Mouse (Mus musculus): ENCODE data around the gene Skp2. TPM values are rescaled to one million over a fixed set of nuclear protein-coding genes. Genes with fewer than 3 reads are reported as not detected.

Gene Skp2
- polyA plus RNA-seq, 1 experiment from 2014 or later: 19.7 TPM

DNA sequence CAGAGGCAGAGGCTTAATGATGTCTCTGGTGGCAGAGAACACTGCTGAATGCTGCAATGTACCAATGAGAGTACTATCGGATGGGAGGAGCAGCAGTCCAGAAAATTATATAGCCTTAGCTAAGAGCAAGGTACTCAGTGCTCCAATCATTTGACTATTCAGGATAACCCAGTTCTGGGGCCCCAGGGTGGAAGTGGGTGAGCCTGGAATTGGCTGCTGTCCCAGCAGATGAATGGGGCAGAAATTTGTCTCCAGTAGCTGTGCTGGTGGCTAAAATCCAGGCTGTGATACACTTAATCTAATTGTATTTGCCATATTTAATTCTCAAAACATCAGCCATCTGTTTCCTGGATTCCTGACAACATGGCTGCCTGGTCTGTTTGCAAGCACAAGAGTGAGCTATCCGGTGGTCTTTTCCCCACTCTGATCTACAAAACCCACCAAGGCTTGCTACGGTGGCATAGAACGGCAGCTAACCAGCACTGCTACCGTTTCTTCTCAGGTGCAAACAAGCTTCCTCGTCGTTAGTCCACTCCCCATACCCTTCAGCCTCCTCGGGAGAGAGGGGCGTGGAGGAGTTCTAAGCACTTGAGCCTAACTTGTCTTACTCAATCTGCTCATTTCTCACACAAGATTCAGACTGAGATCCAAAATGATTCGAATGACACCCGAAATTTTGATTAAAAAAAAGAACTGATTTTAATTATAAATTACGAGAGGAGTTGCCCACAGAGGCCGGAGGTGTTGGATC, 22.4 kb downstream of the Skp2 start:
- Histone ChIP-seq H3K27ac (no peak overlapping the region), H3K4me2 (no peak overlapping the region), H3K36me3 (replicated peaks) (0 out of 2 replicates have a peak, but pooled peaks cover 6% of the 10 kb centered on the region), H3K9me3 (no peaks in the 10 kb centered on the region), H3K4me1 (peaks cover 6% of the 10 kb centered on the region; the same call in 1 of the 2 replicates), H3K9ac (no peak overlapping the region), H3K4me3 (no peak overlapping the region), H3K27me3 (replicated peaks) (no peaks in the 10 kb centered on the region)
- 85% methylated on average over 13 of the region's 13 CpGs for WGBS
- no peak for ATAC-seq (replicated peaks)

DNA sequence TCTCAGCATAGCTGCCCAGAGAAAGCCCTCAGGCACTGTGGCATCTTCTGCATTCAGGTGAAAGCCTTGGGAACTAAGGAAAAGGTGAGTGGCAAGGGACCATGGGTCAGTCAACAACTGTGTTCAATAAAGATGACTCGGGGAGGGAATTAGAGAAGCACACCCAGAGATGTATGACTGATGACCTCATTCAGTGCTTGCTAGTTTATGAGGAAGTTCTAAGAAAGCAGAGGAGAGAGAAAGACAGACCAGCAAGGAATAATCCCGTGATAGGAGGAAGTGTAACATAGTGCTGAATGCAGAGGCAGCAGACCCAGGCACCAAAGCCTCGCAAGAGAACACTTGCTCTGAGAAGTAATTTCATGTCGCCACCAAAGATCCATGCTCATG, 23.7 kb downstream of the Skp2 start:
- peak; percentile 15; the same call in 1 of the 2 replicates for ATAC-seq (replicated peaks)
- no peaks in the 10 kb centered on the region for H3K36me3 ChIP-seq (replicated peaks)
- H3K27me3 ChIP-seq (replicated peaks): no peaks in the 10 kb centered on the region
- H3K27ac ChIP-seq: no peak overlapping the region; the same call in 1 of the 2 replicates
- 81% methylated on average over 4 of the region's 4 CpGs for WGBS
- no peaks in the 10 kb centered on the region for H3K9me3 ChIP-seq
- H3K4me2 ChIP-seq: no peak overlapping the region
- H3K9ac ChIP-seq: no peak overlapping the region
- no peak overlapping the region for H3K4me3 ChIP-seq
- H3K4me1 ChIP-seq: peaks cover 6% of the 10 kb centered on the region; the same call in 1 of the 2 replicates

DNA sequence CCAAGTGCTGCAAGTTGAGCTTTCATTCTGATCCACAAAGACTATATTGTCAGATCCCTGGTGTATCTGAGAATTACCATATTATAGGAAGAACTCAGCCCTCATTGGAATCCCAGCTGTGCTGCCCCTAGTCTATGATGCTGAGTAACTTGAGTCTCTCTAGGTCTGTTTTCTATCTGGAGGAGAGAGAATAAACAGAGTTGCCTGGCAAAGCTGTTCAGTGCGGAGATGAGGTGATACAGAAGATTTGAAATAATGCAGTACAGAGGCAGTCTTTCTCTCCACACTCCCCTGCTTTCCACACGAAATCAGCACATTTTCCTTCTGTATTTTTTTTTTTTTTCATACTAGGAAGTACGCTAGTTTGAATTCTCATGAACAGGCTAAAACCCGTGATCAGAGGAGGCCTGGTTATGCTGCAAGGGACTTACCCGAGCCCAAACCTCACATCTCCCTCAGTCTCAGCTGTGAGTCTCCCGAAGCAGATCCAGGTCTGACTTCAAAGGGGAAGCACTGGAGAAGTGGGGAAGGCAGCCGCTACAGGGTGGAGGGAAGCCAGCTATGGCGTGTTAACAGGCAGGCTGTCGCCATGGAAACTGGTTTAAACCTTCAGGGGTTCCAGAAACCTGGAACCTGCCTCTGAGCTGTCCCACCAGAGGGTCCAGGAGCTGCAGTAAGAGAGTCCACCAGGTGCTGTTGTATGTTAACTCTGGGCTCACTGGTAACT, 24.3 kb downstream of the Skp2 start:
- H3K4me2 ChIP-seq: no peak overlapping the region
- ATAC-seq (replicated peaks): peak; percentile 72
- peaks cover 6% of the 10 kb centered on the region; the same call in 1 of the 2 replicates for H3K4me1 ChIP-seq
- no peak overlapping the region for H3K9ac ChIP-seq
- no peak overlapping the region for H3K4me3 ChIP-seq
- 67% methylated on average over 9 of the region's 9 CpGs for WGBS
- no peaks in the 10 kb centered on the region for H3K27me3 ChIP-seq (replicated peaks)
- H3K9me3 ChIP-seq: no peaks in the 10 kb centered on the region
- no peak overlapping the region; the same call in 1 of the 2 replicates for H3K27ac ChIP-seq
- no peaks in the 10 kb centered on the region for H3K36me3 ChIP-seq (replicated peaks)

DNA sequence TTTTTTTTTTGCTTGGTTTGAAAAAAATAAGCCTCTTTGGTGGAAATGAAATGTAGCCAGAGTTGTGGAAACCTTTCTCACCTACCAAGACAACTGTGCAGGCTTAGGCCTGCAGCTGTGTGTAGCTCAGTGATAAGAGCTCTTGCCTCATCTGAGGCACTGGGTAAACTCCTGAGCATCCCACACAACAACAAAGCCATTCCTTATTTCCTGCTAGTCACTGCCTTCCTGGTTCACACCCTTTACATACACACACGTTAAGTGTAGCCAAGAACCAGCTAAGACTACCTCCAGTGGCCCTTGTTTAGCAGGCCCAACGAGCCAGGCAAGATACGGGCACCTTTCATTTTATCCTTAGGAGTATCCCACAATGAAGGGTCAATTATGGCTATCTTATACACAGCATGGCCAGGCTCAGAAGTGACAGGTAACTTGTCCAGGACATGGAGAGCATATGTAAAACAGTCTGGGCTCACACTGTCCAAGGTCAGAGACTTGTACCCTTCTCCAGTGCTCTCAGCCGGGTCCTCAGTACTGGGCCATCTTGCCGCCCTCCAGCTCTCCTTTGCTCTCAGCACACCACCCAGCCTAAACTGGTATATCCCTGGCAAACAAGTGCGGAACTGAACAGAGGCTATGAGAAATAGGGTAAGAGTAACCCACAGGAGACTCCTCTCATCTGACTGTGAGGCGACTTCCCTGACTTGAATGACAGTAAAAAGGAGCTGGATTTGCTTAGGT, 28.0 kb downstream of the Skp2 start:
- ATAC-seq (replicated peaks): no peak
- 93% methylated on average over 7 of the region's 7 CpGs for WGBS
- Histone ChIP-seq H3K4me1 (0 out of 2 replicates have a peak, but pooled peaks cover 2% of the 10 kb centered on the region), H3K36me3 (replicated peaks) (peaks cover 12% of the 10 kb centered on the region), H3K9ac (no peak overlapping the region), H3K27me3 (replicated peaks) (no peaks in the 10 kb centered on the region), H3K27ac (no peak overlapping the region), H3K4me3 (no peak overlapping the region), H3K4me2 (no peak overlapping the region), H3K9me3 (no peaks in the 10 kb centered on the region)

DNA sequence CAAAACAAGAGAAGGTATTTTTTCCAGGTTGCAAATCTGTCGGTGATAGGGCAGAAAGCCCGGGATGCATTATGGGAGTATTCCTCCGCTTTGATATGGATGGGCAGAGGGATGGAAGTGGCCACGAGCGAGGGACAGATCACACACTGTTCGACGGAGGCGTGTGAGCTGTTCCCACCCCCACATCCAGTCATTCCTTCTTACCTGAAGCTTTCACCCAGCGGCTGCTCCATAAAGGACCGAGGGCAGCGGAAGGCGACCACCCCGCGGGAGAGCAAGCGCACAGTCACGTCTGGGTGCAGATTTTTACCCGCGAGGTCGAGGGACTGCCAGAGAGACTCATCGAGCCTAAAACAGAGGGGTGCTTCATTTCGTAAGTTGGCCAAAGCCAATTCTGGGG, 30.4 kb downstream of the Skp2 start:
- H3K4me1 ChIP-seq: no peaks in the 10 kb centered on the region
- H3K27ac ChIP-seq: no peak overlapping the region
- H3K9me3 ChIP-seq: no peaks in the 10 kb centered on the region
- peaks cover 15% of the 10 kb centered on the region for H3K36me3 ChIP-seq (replicated peaks)
- ATAC-seq (replicated peaks): no peak
- H3K27me3 ChIP-seq (replicated peaks): no peaks in the 10 kb centered on the region
- WGBS: 92% methylated on average over 21 of the region's 21 CpGs
- H3K4me3 ChIP-seq: no peak overlapping the region
- H3K9ac ChIP-seq: no peak overlapping the region
- H3K4me2 ChIP-seq: no peak overlapping the region

DNA sequence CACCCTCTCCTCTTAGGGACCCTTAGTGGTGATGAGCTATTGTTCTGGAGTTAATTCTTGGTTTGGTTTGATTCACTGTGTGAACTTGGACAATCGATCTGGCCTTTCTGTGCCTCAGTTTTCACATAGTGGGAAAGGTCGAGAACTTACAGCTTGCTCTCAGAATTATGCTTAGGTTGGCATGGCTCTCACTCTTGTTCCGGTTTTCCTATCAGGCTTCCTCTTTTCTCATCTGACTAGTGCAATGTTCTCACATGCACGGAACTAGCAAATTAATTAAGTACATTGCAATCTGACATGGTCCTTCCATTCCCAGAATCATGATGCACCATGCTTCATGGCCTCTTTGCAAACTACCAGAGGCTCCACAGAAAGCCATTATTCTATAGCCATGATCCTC, 32.2 kb downstream of the Skp2 start:
- Histone ChIP-seq H3K36me3 (replicated peaks) (peaks cover 18% of the 10 kb centered on the region), H3K4me1 (no peaks in the 10 kb centered on the region), H3K9ac (no peak overlapping the region), H3K27ac (no peak overlapping the region), H3K4me2 (no peak overlapping the region), H3K4me3 (no peak overlapping the region), H3K27me3 (replicated peaks) (no peaks in the 10 kb centered on the region), H3K9me3 (no peaks in the 10 kb centered on the region)
- ATAC-seq (replicated peaks): no peak
- WGBS: 96% methylated on average over 4 of the region's 4 CpGs

DNA sequence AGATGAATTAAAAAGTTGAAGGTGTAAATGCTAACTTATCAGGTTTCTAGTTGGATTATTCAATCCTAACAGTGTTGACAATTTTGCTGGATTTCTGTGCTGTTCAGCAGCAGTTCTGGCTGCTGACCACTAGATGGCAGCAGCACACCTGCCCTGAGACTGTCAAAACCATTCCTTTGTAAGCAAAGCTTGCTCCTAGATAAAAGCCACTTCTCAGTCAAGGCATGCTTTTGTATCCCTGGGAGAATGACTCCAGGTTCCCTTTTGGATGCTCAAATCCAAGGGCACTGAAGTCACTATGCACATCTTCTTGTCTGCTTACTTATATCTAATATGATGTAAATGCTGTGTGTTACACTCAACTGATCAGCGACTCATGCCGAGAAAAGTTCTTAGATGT, 35.1 kb downstream of the Skp2 start:
- Histone ChIP-seq H3K4me1 (no peaks in the 10 kb centered on the region), H3K9ac (no peak overlapping the region), H3K27me3 (replicated peaks) (no peaks in the 10 kb centered on the region), H3K27ac (no peak overlapping the region; the same call in 1 of the 2 replicates), H3K36me3 (replicated peaks) (peaks cover 29% of the 10 kb centered on the region), H3K9me3 (no peaks in the 10 kb centered on the region), H3K4me3 (no peak overlapping the region), H3K4me2 (no peak overlapping the region)
- 89% methylated on average over 2 of the region's 2 CpGs for WGBS
- peak; percentile 79 for ATAC-seq (replicated peaks)

DNA sequence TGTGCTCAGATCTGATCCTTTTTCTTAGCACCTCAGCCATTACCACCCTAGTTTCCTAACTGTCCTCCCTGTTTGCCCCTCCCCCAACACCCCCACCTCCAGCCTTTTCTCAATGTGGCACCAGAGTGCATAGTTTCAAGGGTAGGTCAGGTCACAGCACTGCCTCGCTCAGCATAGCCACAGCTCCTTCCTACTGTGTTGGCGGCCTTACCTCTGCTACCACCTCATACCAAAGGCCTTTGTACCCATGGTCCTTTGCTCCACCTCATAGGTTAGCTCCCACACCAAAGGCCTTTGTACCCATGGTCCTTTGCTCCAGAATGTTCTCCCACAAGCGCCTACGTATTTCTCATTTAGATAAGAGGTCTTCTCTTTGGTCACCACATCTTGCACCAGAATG, 36.4 kb downstream of the Skp2 start:
- no peaks in the 10 kb centered on the region for H3K4me1 ChIP-seq
- no peak overlapping the region for H3K4me2 ChIP-seq
- H3K36me3 ChIP-seq (replicated peaks): peaks cover 23% of the 10 kb centered on the region
- H3K9me3 ChIP-seq: no peaks in the 10 kb centered on the region
- 95% methylated on average over 4 of the region's 4 CpGs for WGBS
- H3K27ac ChIP-seq: no peak overlapping the region
- H3K27me3 ChIP-seq (replicated peaks): no peaks in the 10 kb centered on the region
- no peak overlapping the region for H3K4me3 ChIP-seq
- ATAC-seq (replicated peaks): no peak
- no peak overlapping the region for H3K9ac ChIP-seq

DNA sequence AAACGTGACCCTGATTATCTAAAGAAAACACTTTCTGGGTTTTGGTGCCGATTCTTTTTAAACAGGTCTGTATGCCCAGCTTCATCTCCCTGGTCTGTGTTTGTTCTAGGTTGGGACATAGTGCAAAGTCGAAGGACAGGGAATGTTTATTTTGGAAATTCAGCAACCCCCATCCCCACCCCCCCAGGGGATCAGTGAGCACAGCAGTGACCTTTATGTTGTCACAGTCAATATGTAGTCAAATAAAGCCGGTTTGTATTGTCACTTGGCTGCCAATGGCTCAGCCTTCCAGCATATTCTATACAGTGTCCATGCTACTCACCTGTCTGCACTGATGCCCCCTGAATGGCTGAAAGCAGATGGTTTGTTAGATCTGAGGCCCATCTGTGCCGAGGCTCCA, 40.6 kb downstream of the Skp2 start:
- Histone ChIP-seq H3K4me2 (no peak overlapping the region), H3K27me3 (replicated peaks) (no peaks in the 10 kb centered on the region), H3K27ac (no peak overlapping the region), H3K4me1 (no peaks in the 10 kb centered on the region), H3K9ac (no peak overlapping the region), H3K9me3 (no peaks in the 10 kb centered on the region), H3K36me3 (replicated peaks) (peaks cover 20% of the 10 kb centered on the region), H3K4me3 (no peak overlapping the region)
- no peak for ATAC-seq (replicated peaks)
- WGBS: 81% methylated on average over 5 of the region's 5 CpGs

DNA sequence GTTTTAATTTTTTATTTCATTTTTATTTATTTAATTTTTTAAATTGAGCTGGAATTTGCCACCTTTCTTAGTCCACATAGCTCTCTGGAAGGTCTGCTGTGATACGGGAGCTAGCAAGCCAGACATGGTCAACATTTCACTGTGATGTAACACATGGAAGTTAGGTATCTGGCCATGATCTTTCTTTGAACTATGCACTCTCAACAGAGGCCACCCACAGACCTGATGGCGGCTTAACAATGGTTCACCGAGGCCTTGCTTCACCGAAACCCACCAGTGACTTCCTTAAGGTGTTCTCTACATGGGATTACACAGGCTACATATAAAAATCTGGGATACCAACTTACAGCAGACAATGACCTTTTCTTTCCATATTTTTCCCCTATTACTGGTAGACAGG, 41.1 kb downstream of the Skp2 start:
- no peak overlapping the region for H3K9ac ChIP-seq
- ATAC-seq (replicated peaks): no peak
- no peaks in the 10 kb centered on the region for H3K9me3 ChIP-seq
- peaks cover 20% of the 10 kb centered on the region for H3K36me3 ChIP-seq (replicated peaks)
- 80% methylated on average over 4 of the region's 4 CpGs for WGBS
- H3K27ac ChIP-seq: no peak overlapping the region
- H3K4me3 ChIP-seq: no peak overlapping the region
- H3K27me3 ChIP-seq (replicated peaks): no peaks in the 10 kb centered on the region
- no peak overlapping the region for H3K4me2 ChIP-seq
- H3K4me1 ChIP-seq: no peaks in the 10 kb centered on the region

DNA sequence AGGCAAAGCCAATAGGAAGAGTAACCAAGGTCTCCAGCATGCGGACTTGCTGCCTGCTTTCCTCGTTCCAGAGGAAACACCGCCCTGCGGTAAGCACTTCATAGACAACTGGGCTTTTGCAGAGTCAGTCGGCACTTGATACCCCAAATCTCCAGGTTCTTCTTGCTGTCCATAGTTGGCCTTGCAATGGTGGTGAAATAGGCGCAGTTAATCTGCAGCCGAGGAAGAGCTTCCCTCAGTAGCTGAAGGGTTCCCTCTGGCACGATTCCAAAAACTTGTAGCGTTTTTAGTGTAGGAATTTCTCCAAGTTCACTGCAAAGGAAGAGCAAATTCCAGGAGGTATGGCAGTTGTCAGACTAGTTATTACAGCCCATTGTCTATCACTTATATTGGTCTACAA, 41.7 kb downstream of the Skp2 start:
- no peaks in the 10 kb centered on the region for H3K9me3 ChIP-seq
- peaks cover 20% of the 10 kb centered on the region for H3K36me3 ChIP-seq (replicated peaks)
- no peaks in the 10 kb centered on the region for H3K4me1 ChIP-seq
- H3K4me2 ChIP-seq: no peak overlapping the region
- no peaks in the 10 kb centered on the region for H3K27me3 ChIP-seq (replicated peaks)
- no peak overlapping the region for H3K4me3 ChIP-seq
- no peak overlapping the region for H3K9ac ChIP-seq
- WGBS: 85% methylated on average over 9 of the region's 9 CpGs
- H3K27ac ChIP-seq: no peak overlapping the region
- ATAC-seq (replicated peaks): no peak

DNA sequence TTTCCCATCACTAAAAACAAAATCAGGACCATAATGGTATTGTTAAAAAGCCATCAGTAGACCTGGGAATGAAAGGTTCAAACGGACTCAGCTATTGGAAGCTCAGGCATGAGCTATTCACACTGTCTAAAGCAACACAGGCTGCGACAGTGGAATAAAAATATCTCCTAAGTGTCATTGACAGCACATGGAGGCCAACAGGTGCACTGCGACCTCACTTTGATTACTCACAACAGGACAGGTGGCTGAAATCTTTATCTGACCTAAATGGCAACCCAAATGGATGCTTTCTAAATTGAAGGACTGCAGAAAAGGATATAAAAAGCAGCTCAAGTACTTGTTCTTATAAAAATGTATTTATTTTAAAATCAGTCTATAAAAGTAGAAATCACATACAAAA, 43.6 kb downstream of the Skp2 start:
- no peak for ATAC-seq (replicated peaks)
- Histone ChIP-seq H3K36me3 (replicated peaks) (peaks cover 20% of the 10 kb centered on the region), H3K27me3 (replicated peaks) (no peaks in the 10 kb centered on the region), H3K9ac (no peak overlapping the region), H3K27ac (no peak overlapping the region), H3K4me3 (no peak overlapping the region), H3K4me2 (no peak overlapping the region), H3K9me3 (no peaks in the 10 kb centered on the region), H3K4me1 (no peaks in the 10 kb centered on the region)
- 88% methylated on average over 3 of the region's 3 CpGs for WGBS

All from midbrain, embryonic 15.5 days (tissue).